Mouse (Mus musculus) kidney, adult 2 months (tissue): ENCODE results near the gene Syt9.

ENCODE experiments used
- CTCF ChIP-seq: fragments of 200-500 bp; conservative IDR thresholded peaks from 2 replicates; pipeline ENCODE4 v1.5.1; 2011; ENCODE audit warnings: low read depth, mild to moderate bottlenecking, control low read depth, low read length, moderate library complexity, mixed read lengths; ENCODE audit not compliant: insufficient read depth, insufficient read length
- POLR2A ChIP-seq: fragments of 200-500 bp; IDR thresholded peaks from one replicate; pipeline ENCODE4 v1.6.1; 2011; ENCODE audit warnings: low read depth, low read length, control low read depth

DNA sequence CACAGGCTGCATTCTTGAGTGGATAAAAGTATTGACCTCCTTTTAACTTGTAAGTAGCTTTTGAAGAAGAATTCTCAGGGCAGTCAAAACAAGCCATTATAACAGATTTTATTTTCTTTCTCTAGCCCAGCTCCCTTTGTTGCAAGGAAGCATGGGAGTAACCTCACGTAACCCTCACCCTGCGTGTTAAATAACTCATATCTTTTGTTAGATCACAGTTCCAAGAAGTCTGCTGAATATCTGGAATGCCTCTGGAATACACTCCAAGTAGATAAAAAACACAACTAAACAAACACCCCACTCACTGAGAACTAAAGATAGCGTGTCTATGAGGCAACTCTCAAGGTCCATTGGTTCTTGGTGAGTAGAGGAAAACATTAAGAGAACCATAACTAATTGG, 203.7 kb downstream of the Syt9 start:
- TF ChIP-seq POLR2A (no peak), CTCF (no peak)
